Mouse (Mus musculus): ENCODE measurements at regions not wholly inside any gene's neighbourhood (a gene's known extent, or its start where the extent isn't known, plus 50 kb on each side); places are given as distances from the start of the nearest gene placed in this dataset.

DNA sequence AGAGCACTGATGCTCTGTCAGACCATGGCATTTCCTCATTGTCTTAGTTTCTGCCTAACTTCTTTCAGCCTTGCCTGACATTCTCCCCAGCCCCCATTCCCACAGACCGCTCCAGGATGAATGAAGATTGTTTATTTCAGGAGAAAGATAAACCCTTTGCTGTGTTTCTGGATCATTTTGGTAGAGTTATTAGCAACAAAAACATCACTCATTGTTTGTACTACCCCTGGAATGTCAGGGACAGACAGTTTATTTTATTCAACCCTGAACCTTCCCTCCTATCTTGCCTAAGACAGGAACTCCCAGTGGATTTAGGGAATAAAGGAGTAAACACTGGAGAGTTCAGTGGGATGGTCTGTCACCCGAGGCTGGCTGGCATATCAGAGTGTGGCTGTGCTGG lies 484.3 kb downstream of the Dhx35 start:
- TF ChIP-seq POLR2A (IDR thresholded peaks at IDR 0.05; ENCODE audit: low read depth, low read length) (no peak), CTCF (IDR thresholded peaks at IDR 0.05; ENCODE audit: extremely low read depth, insufficient read depth, insufficient read length, insufficient replicate concordance) (no peak)
